Mouse (Mus musculus) E14TG2a.4 (cell line): ENCODE measurements around the gene Mks1.

Source experiments
- CTCF ChIP-seq: conservative IDR thresholded peaks from 2 replicates; pipeline ENCODE4 v1.5.1; 2014; ENCODE audit warnings: low read length
- NANOG ChIP-seq: IDR thresholded peaks from 2 replicates; pipeline ENCODE4 v1.6.1; 2014; ENCODE audit warnings: borderline replicate concordance, low read length, mixed read lengths
- POU5F1 ChIP-seq: IDR thresholded peaks from 2 replicates; pipeline ENCODE4 v1.6.1; 2014; ENCODE audit warnings: low read length, borderline replicate concordance

- TF ChIP-seq CTCF, result no peak
- no peak for TF ChIP-seq POU5F1
- no peak for TF ChIP-seq NANOG
Observed at GRCm38 (mm10) chr11:87828239-87828900, 24.6 kb upstream of the Mks1 start, which contains the start of gene Lpo.
